Mouse (Mus musculus) CD4-positive, CD25-positive, alpha-beta regulatory T cell (primary cell): ENCODE data around the gene Hspb3. TPM values are rescaled to one million over a fixed set of nuclear protein-coding genes. Genes with fewer than 3 reads are reported as not detected.

Source experiments
- polyA plus RNA-seq: library from polyadenylated mRNA; unstranded; fragments of 100-300 nt; shearing (Covaris generic); gene quantifications from one replicate; pipeline ENCODE4 v1.2.1, GENCODE M21; 2017

Gene Hspb3
- not detected for polyA plus RNA-seq

DNA sequence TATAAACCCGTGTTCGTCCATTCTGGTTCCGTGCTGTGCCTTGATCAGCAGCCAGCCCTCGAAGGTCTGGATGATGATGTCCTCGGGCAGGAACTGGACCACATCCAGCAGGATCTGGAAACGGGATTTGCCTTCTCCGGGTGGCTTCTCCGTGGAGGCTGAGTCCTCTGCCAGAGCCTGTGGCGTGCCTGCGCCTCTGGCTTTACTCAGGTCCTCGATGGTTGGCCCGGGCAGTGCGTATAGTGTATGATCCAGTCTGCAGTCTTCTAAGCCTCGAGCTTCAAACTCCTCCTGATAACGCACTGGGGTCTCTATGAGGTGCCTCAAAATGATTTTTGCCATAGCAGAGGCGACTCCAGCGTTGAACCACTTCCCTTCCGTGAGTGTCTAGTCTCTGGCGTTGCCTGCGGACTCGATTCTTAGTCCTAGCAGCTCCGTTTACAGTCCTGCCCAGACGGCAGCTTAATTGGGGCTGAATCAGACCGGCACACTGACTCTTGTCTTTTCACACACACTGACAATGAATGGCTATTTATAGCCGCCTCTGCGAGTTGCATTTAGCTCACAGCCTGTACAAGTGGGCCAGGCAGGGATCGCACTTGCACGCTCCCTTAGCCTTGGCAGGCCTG is at the start of gene Hspb3:
TSS of gene Hspb3 (minus strand) at position 526 of the 629 bp plus-strand sequence.

DNA sequence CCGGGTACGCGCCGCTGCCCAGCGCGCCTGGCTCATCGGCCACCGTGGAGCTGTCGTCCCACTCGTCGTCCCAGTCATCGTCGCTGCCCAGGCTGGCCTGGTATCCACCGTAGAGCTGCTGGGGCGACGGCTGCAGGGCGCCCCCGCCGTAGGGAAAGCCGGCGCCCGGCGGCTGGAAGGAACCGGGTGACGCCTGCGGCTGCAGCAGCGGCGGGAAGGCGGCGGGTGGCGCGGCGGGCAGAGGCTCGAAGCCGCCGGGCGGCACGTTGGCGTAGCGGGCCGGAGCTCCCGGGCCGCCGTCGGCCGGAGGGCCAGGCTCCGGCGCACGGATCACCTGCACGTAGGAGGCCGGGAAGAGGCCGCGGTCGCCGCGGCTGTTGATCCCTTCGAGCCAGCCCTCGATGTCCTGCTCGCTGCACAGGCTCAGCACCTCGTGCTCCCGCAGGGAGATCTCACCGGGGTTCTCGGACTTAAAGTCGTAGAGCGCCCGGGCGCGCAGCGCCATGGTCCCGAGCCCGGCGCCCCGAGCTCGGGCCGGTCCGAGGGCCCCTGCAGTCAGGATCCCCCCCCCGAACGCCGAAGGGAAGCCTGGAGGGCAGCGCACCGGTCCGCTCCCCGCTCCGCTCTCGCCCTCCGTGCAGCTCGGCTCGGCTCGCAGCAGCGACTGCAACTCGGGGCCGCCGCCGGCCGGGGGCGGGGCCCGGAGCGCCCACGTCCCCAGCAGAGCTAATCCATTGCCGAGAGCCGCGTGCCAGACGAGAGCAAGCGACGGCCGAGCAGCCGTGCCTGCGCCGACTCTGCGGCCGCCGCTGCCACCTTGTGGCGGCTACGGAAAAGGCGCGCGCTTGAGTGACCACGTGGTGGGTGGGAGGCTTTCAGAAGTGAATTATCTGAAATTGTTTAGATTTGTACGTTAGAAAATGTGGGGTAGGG is 45.3 kb downstream of the Hspb3 start, which contains the start of gene Snx18:
TSS of gene Snx18 (minus strand) at position 674 of the 933 bp plus-strand sequence.

Other genes with a start within 250 kb of the Hspb3 start
- gene Snx18, start 45.1 kb downstream of the Hspb3 start, polyA plus RNA-seq = 52.8 TPM
- 21.7 TPM for gene Arl15, start 130.8 kb upstream of the Hspb3 start, polyA plus RNA-seq